17 mouse cellular contexts compared by ENCODE assay signal in the genomic region with DNA sequence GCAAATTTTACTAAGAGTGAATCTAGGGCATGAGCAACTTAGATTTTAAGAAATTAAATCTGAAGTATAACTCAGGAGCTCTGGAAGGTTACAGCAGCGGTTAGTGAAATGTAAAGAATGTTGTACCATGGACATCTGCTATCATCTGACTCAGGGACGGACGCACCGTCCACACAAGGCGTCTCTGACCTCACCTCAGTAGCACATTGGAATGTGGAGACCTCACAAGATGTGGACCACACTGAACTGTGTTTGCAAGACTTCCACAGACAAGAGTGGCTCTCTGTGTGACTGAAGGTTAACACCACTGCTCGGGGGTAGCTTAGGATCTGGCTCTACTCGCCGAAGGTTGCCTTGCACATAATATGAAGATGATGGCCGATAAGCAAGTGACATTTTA.
"Had no signal": no experiment of that assay in that cellular context is flagged by ENCODE, and none has a peak within 500 bp of the region (broad histone marks: within the 10 kb centered on the region; RNA-seq: fewer than 3 reads in every experiment).

No protein-coding gene starts in this region.

- H3K4me1 ChIP-seq: midbrain, embryonic 10.5 days; stomach, embryonic 15.5 days had no signal

- H3K4me2 ChIP-seq: limb, embryonic 12.5 days; limb, embryonic 15.5 days; liver, embryonic 11.5 days; lung, embryonic 14.5 days; midbrain, embryonic 13.5 days; neural tube, embryonic 15.5 days; stomach, embryonic 15.5 days had no signal

- ATAC-seq: intestine, postnatal 0 days; liver, postnatal 0 days; midbrain, embryonic 13.5 days; midbrain, embryonic 16.5 days had no signal

- H3K27me3 ChIP-seq: limb, embryonic 12.5 days; limb, embryonic 15.5 days; midbrain, embryonic 13.5 days; neural tube, embryonic 15.5 days; stomach, embryonic 15.5 days had no signal

- H3K9me3 ChIP-seq: limb, embryonic 12.5 days; limb, embryonic 15.5 days; midbrain, embryonic 10.5 days; midbrain, embryonic 13.5 days; neural tube, embryonic 15.5 days; stomach, embryonic 15.5 days had no signal

- H3K9ac ChIP-seq: limb, embryonic 12.5 days; limb, embryonic 15.5 days; liver, embryonic 14.5 days; liver, postnatal 0 days; lung, embryonic 14.5 days; midbrain, embryonic 13.5 days; neural tube, embryonic 15.5 days; stomach, embryonic 15.5 days had no signal

- H3K27ac ChIP-seq: limb, embryonic 12.5 days; liver, embryonic 14.5 days; macrophage; midbrain, embryonic 10.5 days; midbrain, embryonic 13.5 days; stomach, embryonic 15.5 days had no signal

- H3K4me3 ChIP-seq: limb, embryonic 12.5 days; limb, embryonic 15.5 days; midbrain, embryonic 10.5 days; midbrain, embryonic 13.5 days; myocyte; neural tube, embryonic 15.5 days; stomach, embryonic 15.5 days had no signal

- H3K36me3 ChIP-seq: limb, embryonic 12.5 days; limb, embryonic 15.5 days; midbrain, embryonic 10.5 days; midbrain, embryonic 13.5 days; neural tube, embryonic 15.5 days; stomach, embryonic 15.5 days had no signal

- DNase-seq: liver, postnatal 0 days; right cerebral cortex, adult 18-20 months; right cerebral cortex, postnatal 14 days; right cerebral cortex, postnatal 4 days had no signal
